Mouse (Mus musculus) gastrocnemius, postnatal 14 days (tissue): ENCODE results near the gene Nhlrc4. TPM values are rescaled to one million over a fixed set of nuclear protein-coding genes. Genes with fewer than 3 reads are reported as not detected.
A peak's percentile ranks its signal among the peaks of the same experiment; 100 is the strongest.

ENCODE experiments used
- DNase-seq: peaks from one replicate; pipeline ENCODE4 v3.0.0; 2021; ENCODE audit warnings: mixed read lengths
- intact Hi-C: fragments of 180-260 bp; cut with DNase I; formaldehyde crosslinking; loops from one replicate; pipeline ENCODE4 v1.15.1; 2025; ENCODE audit warnings: low total_unique reads
- total RNA-seq, 2 experiments: library from RNA; stranded (reverse); gene quantifications; 2 replicates each; pipeline ENCODE4 v1.2.3; 2021

Gene Nhlrc4
- total RNA-seq, 2 experiments from 2014 or later, result not detected

- DNase-seq, result no peak
- intact Hi-C loops, result no loop called here
Measured at GRCm38 (mm10) chr17:25959630-25960467, 15.1 kb upstream of the Nhlrc4 start.

GRCm38 (mm10) chr17:25958771-25959494, 14.2 kb upstream of the Nhlrc4 start:
- no peak for DNase-seq
- intact Hi-C loops, result no loop called here

- no peak for DNase-seq
- intact Hi-C loops, result no loop called here
Measured at GRCm38 (mm10) chr17:25957586-25958051, 12.9 kb upstream of the Nhlrc4 start.

GRCm38 (mm10) chr17:25956631-25957030, 11.9 kb upstream of the Nhlrc4 start:
- intact Hi-C loops, result no loop called here
- no peak for DNase-seq

GRCm38 (mm10) chr17:25956201-25956600, 11.4 kb upstream of the Nhlrc4 start:
- DNase-seq, result no peak
- intact Hi-C loops, result no loop called here

- intact Hi-C loops, result no loop called here
- no peak for DNase-seq
Measured at GRCm38 (mm10) chr17:25955736-25956135, 11.0 kb upstream of the Nhlrc4 start.

GRCm38 (mm10) chr17:25954671-25955070, 9.9 kb upstream of the Nhlrc4 start:
- intact Hi-C loops, result no loop called here
- no peak for DNase-seq

- no peak for DNase-seq
Measured at GRCm38 (mm10) chr17:25953161-25953560, 8.4 kb upstream of the Nhlrc4 start.

GRCm38 (mm10) chr17:25951803-25952623, 7.3 kb upstream of the Nhlrc4 start, which contains the start of gene A930017K11Rik:
Gene A930017K11Rik (minus strand): TSS chr17:25952565.
- no peak for DNase-seq
- intact Hi-C loops, result no loop called here

More at GRCm38 (mm10) chr17:25953161-25953560, 8.4 kb upstream of the Nhlrc4 start:
- intact Hi-C loops, result no loop called here

GRCm38 (mm10) chr17:25951225-25951802, 6.6 kb upstream of the Nhlrc4 start:
- intact Hi-C loops, result no loop called here
- DNase-seq, result no peak

GRCm38 (mm10) chr17:25950706-25951105, 5.9 kb upstream of the Nhlrc4 start:
- intact Hi-C loops, result no loop called here
- no peak for DNase-seq

GRCm38 (mm10) chr17:25949981-25950380, 5.2 kb upstream of the Nhlrc4 start:
- no peak for DNase-seq
- intact Hi-C loops, result no loop called here

- no peak for DNase-seq
Measured at GRCm38 (mm10) chr17:25948051-25948450, 3.3 kb upstream of the Nhlrc4 start.

GRCm38 (mm10) chr17:25947576-25947975, 2.8 kb upstream of the Nhlrc4 start:
- intact Hi-C loops, result no loop called here
- no peak for DNase-seq

More at GRCm38 (mm10) chr17:25948051-25948450, 3.3 kb upstream of the Nhlrc4 start:
- intact Hi-C loops, result no loop called here

GRCm38 (mm10) chr17:25946891-25947290, 2.1 kb upstream of the Nhlrc4 start:
- intact Hi-C loops, result no loop called here
- no peak for DNase-seq

- DNase-seq, result no peak
- intact Hi-C loops, result no loop called here
Measured at GRCm38 (mm10) chr17:25946349-25946748, 1.6 kb upstream of the Nhlrc4 start.

GRCm38 (mm10) chr17:25945517-25946155, 875 bp upstream of the Nhlrc4 start:
- intact Hi-C loops, result no loop called here
- DNase-seq, result peak; percentile 49

- no peak for DNase-seq
- intact Hi-C loops, result loop anchor here (5.0 kb wide), 1 partner anchor 34 kb away; no protein-coding TSS in a partner anchor
Measured at GRCm38 (mm10) chr17:25943769-25944168, 992 bp downstream of the Nhlrc4 start.

- no peak for DNase-seq
- intact Hi-C loops, result loop anchor here (5.0 kb wide), 1 partner anchor 34 kb away; no protein-coding TSS in a partner anchor
Measured at GRCm38 (mm10) chr17:25943221-25943620, 1.5 kb downstream of the Nhlrc4 start.
